Mouse (Mus musculus) MEL (cell line): Measurements from ENCODE around the gene Higd2a. TPM values are rescaled to one million over a fixed set of nuclear protein-coding genes. Genes with fewer than 3 reads are reported as not detected.

Experiments used
- DNase-seq: peaks from one replicate; pipeline ENCODE4 v3.0.0; 2011; ENCODE audit warnings: low read depth, low spot score
- H3K27ac ChIP-seq: 2 replicates; pipeline ENCODE4 v1.5.1; 2012; ENCODE audit warnings: low read depth, mild to moderate bottlenecking, control low read depth, low read length, moderate library complexity; ENCODE audit not compliant: control insufficient read depth
- H3K27me3 ChIP-seq, 2 experiments: fragments of 150-350 bp in 1 of 2; sonication (generic) in 1 of 2; 2 replicates each; pipeline ENCODE4 v1.6.1; 2012; ENCODE audit warnings: low read length in 2 of 2, mild to moderate bottlenecking in 2 of 2, improper control_type of control experiment in 1 of 2, moderate library complexity in 1 of 2; ENCODE audit not compliant: insufficient read depth in 2 of 2, control insufficient read depth in 1 of 2
- H3K36me3 ChIP-seq, 2 experiments: 2 replicates each; pipeline ENCODE4 v1.6.1; 2012 to 2014; ENCODE audit warnings: low read length in 2 of 2, improper control_type of control experiment in 1 of 2, inconsistent platforms in 1 of 2, mild to moderate bottlenecking in 1 of 2; ENCODE audit not compliant: insufficient read depth in 2 of 2, control insufficient read depth in 1 of 2
- H3K4me1 ChIP-seq, 2 experiments: fragments of 150-350 bp in 1 of 2; sonication (generic) in 1 of 2; 2 replicates each; pipeline ENCODE4 v1.6.1; 2012; ENCODE audit warnings: low read length in 2 of 2, improper control_type of control experiment in 1 of 2, mild to moderate bottlenecking in 1 of 2; ENCODE audit not compliant: insufficient read depth in 2 of 2, control insufficient read depth in 1 of 2
- H3K4me3 ChIP-seq, 2 experiments: fragments of 150-350 bp in 1 of 2; sonication (generic) in 1 of 2; 2 replicates each; pipeline ENCODE4 v1.5.1; 2012; ENCODE audit warnings: low read depth in 2 of 2, low read length in 2 of 2, mild to moderate bottlenecking in 2 of 2, moderate library complexity in 2 of 2, control low read depth in 1 of 2, improper control_type of control experiment in 1 of 2; ENCODE audit not compliant: control insufficient read depth in 1 of 2, insufficient read depth in 1 of 2
- H3K79me2 ChIP-seq: 2 replicates; pipeline ENCODE4 v1.6.1; 2012; ENCODE audit warnings: mild to moderate bottlenecking, low read length, moderate library complexity; ENCODE audit not compliant: control insufficient read depth, poor library complexity, insufficient read depth
- H3K9ac ChIP-seq: 2 replicates; pipeline ENCODE4 v1.6.1; 2012; ENCODE audit warnings: low read depth, mild to moderate bottlenecking, control low read depth, low read length, moderate library complexity; ENCODE audit not compliant: control insufficient read depth, poor library complexity, severe bottlenecking
- H3K9me3 ChIP-seq: fragments of 150-350 bp; sonication (generic); replicated peaks from 2 replicates; pipeline ENCODE4 v1.6.1; 2012; ENCODE audit warnings: mild to moderate bottlenecking, low read length, improper control_type of control experiment, moderate library complexity; ENCODE audit not compliant: insufficient read depth
- BHLHE40 ChIP-seq: IDR thresholded peaks from 2 replicates; pipeline ENCODE4 v1.6.1; 2012; ENCODE audit warnings: low read depth, mild to moderate bottlenecking, inconsistent platforms, low read length, improper control_type of control experiment, borderline replicate concordance
- CHD1 ChIP-seq: IDR thresholded peaks from 2 replicates; pipeline ENCODE4 v1.6.1; 2012; ENCODE audit warnings: low read depth, mild to moderate bottlenecking, inconsistent platforms, low read length, improper control_type of control experiment
- CHD2 ChIP-seq: IDR thresholded peaks from 2 replicates; pipeline ENCODE4 v1.6.1; 2011; ENCODE audit warnings: low read length, improper control_type of control experiment
- CTCF ChIP-seq, 3 experiments: IDR thresholded peaks in 2 of 3; conservative IDR thresholded peaks in 1 of 3; 2 replicates each; pipeline ENCODE4 v1.5.1; 2011 to 2012; ENCODE audit warnings: low read length in 3 of 3, low read depth in 2 of 3, mild to moderate bottlenecking in 2 of 3, improper control_type of control experiment in 1 of 3, inconsistent platforms in 1 of 3, mixed read lengths in 1 of 3, moderate library complexity in 1 of 3; ENCODE audit not compliant: control insufficient read depth in 1 of 3, insufficient read depth in 1 of 3, poor library complexity in 1 of 3, severe bottlenecking in 1 of 3
- E2F4 ChIP-seq: IDR thresholded peaks from 2 replicates; pipeline ENCODE4 v1.6.1; 2011; ENCODE audit warnings: low read depth, low read length, improper control_type of control experiment, borderline replicate concordance
- GABPA ChIP-seq: IDR thresholded peaks from 2 replicates; pipeline ENCODE4 v1.6.1; 2012; ENCODE audit warnings: low read depth, mild to moderate bottlenecking, inconsistent platforms, low read length, improper control_type of control experiment, moderate library complexity
- HCFC1 ChIP-seq: IDR thresholded peaks from 2 replicates; pipeline ENCODE4 v1.6.1; 2012; ENCODE audit warnings: low read depth, mild to moderate bottlenecking, inconsistent platforms, low read length, improper control_type of control experiment, moderate library complexity
- JUND ChIP-seq: IDR thresholded peaks from 2 replicates; pipeline ENCODE4 v1.6.1; 2011; ENCODE audit warnings: low read depth, mild to moderate bottlenecking, improper control_type of control experiment, low read length
- MAX ChIP-seq: IDR thresholded peaks from 2 replicates; pipeline ENCODE4 v1.6.1; 2011; ENCODE audit warnings: low read length, improper control_type of control experiment
- MEF2A ChIP-seq: IDR thresholded peaks from 2 replicates; pipeline ENCODE4 v1.6.1; 2014; ENCODE audit warnings: low read depth, mild to moderate bottlenecking, inconsistent platforms, low read length, improper control_type of control experiment; ENCODE audit not compliant: poor library complexity, insufficient replicate concordance, severe bottlenecking; ENCODE audit errors: extremely low read depth
- MYB ChIP-seq: IDR thresholded peaks from 2 replicates; pipeline ENCODE4 v1.6.1; 2011; ENCODE audit warnings: mild to moderate bottlenecking, low read depth, low read length, improper control_type of control experiment
- NELFE ChIP-seq: IDR thresholded peaks from 2 replicates; pipeline ENCODE4 v1.6.1; 2011; ENCODE audit warnings: low read depth, low read length, improper control_type of control experiment
- POLR2A ChIP-seq, 2 experiments: IDR thresholded peaks; 2 replicates each; pipeline ENCODE4 v1.6.1; 2011 to 2012; ENCODE audit warnings: low read length in 2 of 2, mild to moderate bottlenecking in 2 of 2, control low read depth in 1 of 2, improper control_type of control experiment in 1 of 2, low read depth in 1 of 2, moderate library complexity in 1 of 2; ENCODE audit not compliant: control insufficient read depth in 1 of 2, insufficient read depth in 1 of 2, poor library complexity in 1 of 2
- POLR2AphosphoS2 ChIP-seq: IDR thresholded peaks from 2 replicates; pipeline ENCODE4 v1.6.1; 2011; ENCODE audit warnings: low read length, improper control_type of control experiment
- POLR2AphosphoS5 ChIP-seq: IDR thresholded peaks from 2 replicates; pipeline ENCODE4 v1.6.1; 2012; ENCODE audit warnings: low read depth, borderline replicate concordance, mild to moderate bottlenecking, inconsistent platforms, low read length, moderate library complexity, mixed read lengths
- RAD21 ChIP-seq: IDR thresholded peaks from 2 replicates; pipeline ENCODE4 v1.6.1; 2011; ENCODE audit warnings: mild to moderate bottlenecking, low read depth, low read length, improper control_type of control experiment
- SMC3 ChIP-seq: IDR thresholded peaks from 2 replicates; pipeline ENCODE4 v1.6.1; 2011; ENCODE audit warnings: low read depth, low read length, improper control_type of control experiment
- TBP ChIP-seq: IDR thresholded peaks from 2 replicates; pipeline ENCODE4 v1.8.0; 2011; ENCODE audit warnings: low read depth, low read length, improper control_type of control experiment
- TCF12 ChIP-seq: IDR thresholded peaks from 2 replicates; pipeline ENCODE4 v1.6.1; 2014; ENCODE audit warnings: low read depth, mild to moderate bottlenecking, inconsistent platforms, low read length, improper control_type of control experiment, moderate library complexity
- USF1 ChIP-seq: IDR thresholded peaks from 2 replicates; pipeline ENCODE4 v1.6.1; 2014; ENCODE audit warnings: low read depth, mild to moderate bottlenecking, inconsistent platforms, low read length, improper control_type of control experiment, moderate library complexity
- USF2 ChIP-seq, 2 experiments: IDR thresholded peaks; 2 replicates each; pipeline ENCODE4 v1.6.1; 2011 to 2012; ENCODE audit warnings: improper control_type of control experiment in 2 of 2, low read length in 2 of 2, borderline replicate concordance in 1 of 2, inconsistent platforms in 1 of 2, low read depth in 1 of 2, mild to moderate bottlenecking in 1 of 2; ENCODE audit not compliant: insufficient read depth in 1 of 2
- ZMIZ1 ChIP-seq: IDR thresholded peaks from 2 replicates; pipeline ENCODE4 v1.6.1; 2012; ENCODE audit warnings: low read depth, mild to moderate bottlenecking, inconsistent platforms, low read length, improper control_type of control experiment, moderate library complexity
- ZNF384 ChIP-seq: IDR thresholded peaks from 2 replicates; pipeline ENCODE4 v1.6.1; 2012; ENCODE audit warnings: low read depth, mild to moderate bottlenecking, inconsistent platforms, low read length, improper control_type of control experiment
- polyA plus RNA-seq, 2 experiments: library from polyadenylated mRNA; stranded (reverse) in 1 of 2; unstranded in 1 of 2; fragments of >175 nt in 1 of 2; fragments of >200 nt in 1 of 2; gene quantifications; 2 replicates each; pipeline versions ENCODE4 v1.2.1 to v1.2.4; 2012; ENCODE audit warnings: low replicate concordance in 2 of 2, low read depth in 1 of 2; ENCODE audit not compliant: insufficient read length in 2 of 2, insufficient read depth in 1 of 2, missing spikeins in 1 of 2
- total RNA-seq: library from RNA; depleted of rRNA; stranded (reverse); fragments of 300-350 nt; gene quantifications from 2 replicates; pipeline ENCODE4 v1.2.3, GENCODE M21; 2012

The Higd2a gene
- total and polyA plus RNA-seq, 3 experiments = 54.0 to 131 TPM; not detected in 1

DNA sequence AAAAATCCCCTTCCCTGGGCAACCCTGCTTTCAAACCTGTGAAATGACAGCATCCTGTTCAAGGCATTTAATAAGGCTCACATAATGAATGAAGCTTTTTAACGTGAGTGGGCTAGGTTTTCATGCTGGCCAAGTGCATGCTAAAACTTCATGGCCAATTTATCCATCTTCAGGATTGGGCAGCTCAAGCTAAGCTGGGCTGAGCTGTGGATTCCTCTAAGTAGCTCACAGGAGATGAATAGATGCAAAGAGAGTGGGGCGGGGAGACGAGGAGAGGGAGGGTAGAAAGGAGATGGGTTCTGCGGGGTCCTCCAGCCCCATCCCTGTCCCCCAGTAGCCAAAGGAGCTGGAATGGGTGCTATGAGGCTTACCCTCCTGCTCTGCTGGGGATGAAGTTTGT is 14.2 kb downstream of the Higd2a start:
- no peak for TF ChIP-seq ZMIZ1
- no peak for TF ChIP-seq MYB
- Histone ChIP-seq H3K4me3 (no peak overlapping the region), H3K79me2 (no peaks in the 10 kb centered on the region), H3K9me3 (no peaks in the 10 kb centered on the region), H3K36me3 (peaks cover 0 to 1% of the 10 kb centered on the region in 2 experiments; a peak in 1 of 4 replicates), H3K4me1 (no peaks in the 10 kb centered on the region), H3K27me3 (no peaks in the 10 kb centered on the region), H3K27ac (no peak overlapping the region), H3K9ac (no peak overlapping the region)
- DNase-seq = no peak

- Histone ChIP-seq H3K4me3 (no peak overlapping the region), H3K4me1 (peaks cover 0 to 3% of the 10 kb centered on the region in 2 experiments; a peak in 2 of 4 replicates), H3K27ac (no peak overlapping the region), H3K36me3 (peaks cover 0 to 1% of the 10 kb centered on the region in 2 experiments; a peak in 1 of 4 replicates), H3K79me2 (no peaks in the 10 kb centered on the region), H3K27me3 (no peaks in the 10 kb centered on the region), H3K9me3 (no peaks in the 10 kb centered on the region), H3K9ac (no peak overlapping the region)
- TF ChIP-seq E2F4 = no peak
- TF ChIP-seq POLR2AphosphoS2 = no peak
- no peak for TF ChIP-seq GABPA
- no peak for TF ChIP-seq CHD2
- DNase-seq = no peak
These were observed 15.4 kb downstream of the Higd2a start for GRCm38 (mm10) chr13:54605426-54605825.

DNA sequence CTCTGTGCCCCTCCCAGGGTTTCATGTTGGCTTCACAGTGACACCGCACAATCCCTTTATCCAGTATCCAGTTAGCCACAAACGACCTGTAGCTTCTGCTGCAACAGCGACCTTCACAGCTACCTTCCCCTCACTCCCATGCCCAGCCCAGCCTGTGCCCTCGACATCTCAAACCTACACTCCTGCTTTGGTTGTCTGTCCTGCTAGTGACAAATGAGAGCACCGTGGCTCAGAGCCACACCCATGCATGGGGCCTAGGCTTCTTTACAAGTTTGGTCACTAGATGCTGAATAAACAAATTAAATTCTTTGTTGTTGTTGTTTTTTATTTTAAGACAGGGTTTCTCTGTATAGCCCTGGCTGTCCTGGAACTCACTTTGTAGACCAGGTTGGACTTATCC is 17.2 kb downstream of the Higd2a start:
- H3K27me3 ChIP-seq = no peaks in the 10 kb centered on the region
- no peak overlapping the region for H3K9ac ChIP-seq
- peaks cover 0 to 5% of the 10 kb centered on the region in 2 experiments; a peak in 2 of 4 replicates for H3K4me1 ChIP-seq
- TF ChIP-seq NELFE = no peak
- TF ChIP-seq E2F4 = no peak
- no peak for TF ChIP-seq ZNF384
- TF ChIP-seq MEF2A = no peak
- no peak for TF ChIP-seq CTCF (IDR thresholded peaks at IDR 0.05 in 2 of 3, conservative IDR thresholded peaks at IDR 0.05 in 1 of 3; ENCODE audit: control insufficient read depth in 1 of 3, insufficient read depth in 1 of 3, low read depth in 2 of 3, low read length in 3 of 3, poor library complexity in 1 of 3, severe bottlenecking in 1 of 3)
- no peak for TF ChIP-seq USF1
- no peak for TF ChIP-seq HCFC1
- no peak for TF ChIP-seq BHLHE40
- no peak for TF ChIP-seq MYB
- TF ChIP-seq SMC3 = no peak
- TF ChIP-seq POLR2AphosphoS5 = no peak
- no peak for TF ChIP-seq JUND
- TF ChIP-seq TCF12 = no peak
- no peak for TF ChIP-seq USF2 (IDR thresholded peaks at IDR 0.05; ENCODE audit: borderline replicate concordance in 1 of 2, insufficient read depth in 1 of 2, low read depth in 1 of 2, low read length in 2 of 2)
- TF ChIP-seq RAD21 = no peak
- no peak for TF ChIP-seq POLR2A (IDR thresholded peaks at IDR 0.05; ENCODE audit: control insufficient read depth in 1 of 2, insufficient read depth in 1 of 2, low read depth in 1 of 2, low read length in 2 of 2, poor library complexity in 1 of 2)
- no peak for TF ChIP-seq GABPA
- no peak for TF ChIP-seq MAX
- no peak for TF ChIP-seq TBP
- no peak for TF ChIP-seq CHD1
- no peaks in the 10 kb centered on the region for H3K36me3 ChIP-seq
- no peak for DNase-seq
- no peak overlapping the region for H3K4me3 ChIP-seq
- peaks cover 3% of the 10 kb centered on the region; the same call in 1 of the 2 replicates for H3K79me2 ChIP-seq
- H3K9me3 ChIP-seq = no peaks in the 10 kb centered on the region
- H3K27ac ChIP-seq = no peak overlapping the region
